Mouse (Mus musculus): Measurements from ENCODE around the gene Pon3. TPM values are rescaled to one million over a fixed set of nuclear protein-coding genes. Genes with fewer than 3 reads are reported as not detected.

Pon3 gene
- 2.5 to 4.3 TPM (median 3.4 TPM) in 4 replicates for total RNA-seq (2023; ENCODE audit: inconsistent age)

DNA sequence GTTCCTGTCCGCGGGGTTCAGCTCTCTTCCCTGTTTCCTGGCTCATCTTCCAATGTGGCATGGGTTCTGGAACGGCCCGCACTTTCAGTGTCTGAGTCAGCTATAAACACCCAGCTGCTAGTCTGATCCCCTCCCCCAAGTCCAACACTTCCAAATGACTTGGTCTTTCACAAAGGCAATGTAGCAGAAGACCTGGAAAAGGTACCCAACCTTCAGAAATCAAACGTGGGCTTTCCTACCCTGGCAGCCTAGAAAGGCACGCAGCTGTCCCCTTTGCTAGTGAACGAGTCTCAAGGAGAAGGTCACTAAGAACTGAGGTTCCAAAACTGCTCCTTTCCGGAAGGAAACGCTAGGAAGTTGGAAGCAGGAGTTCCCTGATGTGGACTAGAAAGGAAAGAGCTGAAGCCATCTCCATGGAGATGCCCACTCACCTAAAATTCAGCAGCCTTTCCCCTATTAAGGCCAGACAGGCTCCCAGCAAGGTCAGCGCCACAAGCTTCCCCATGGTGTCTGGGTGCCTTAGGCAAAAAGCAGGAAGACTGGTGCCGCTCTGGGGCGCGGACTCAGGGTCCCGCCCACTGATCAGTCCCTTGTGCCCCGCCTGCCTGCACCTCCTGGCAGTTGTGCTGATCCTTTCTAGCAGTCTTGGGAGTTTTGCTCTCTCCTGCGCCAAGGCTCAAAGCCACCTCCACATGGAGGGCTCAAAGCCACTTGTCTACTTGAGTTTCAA is at the start of gene Pon3:
TSS of gene Pon3 (minus strand) at position 565 of the 730 bp plus-strand sequence.

DNA sequence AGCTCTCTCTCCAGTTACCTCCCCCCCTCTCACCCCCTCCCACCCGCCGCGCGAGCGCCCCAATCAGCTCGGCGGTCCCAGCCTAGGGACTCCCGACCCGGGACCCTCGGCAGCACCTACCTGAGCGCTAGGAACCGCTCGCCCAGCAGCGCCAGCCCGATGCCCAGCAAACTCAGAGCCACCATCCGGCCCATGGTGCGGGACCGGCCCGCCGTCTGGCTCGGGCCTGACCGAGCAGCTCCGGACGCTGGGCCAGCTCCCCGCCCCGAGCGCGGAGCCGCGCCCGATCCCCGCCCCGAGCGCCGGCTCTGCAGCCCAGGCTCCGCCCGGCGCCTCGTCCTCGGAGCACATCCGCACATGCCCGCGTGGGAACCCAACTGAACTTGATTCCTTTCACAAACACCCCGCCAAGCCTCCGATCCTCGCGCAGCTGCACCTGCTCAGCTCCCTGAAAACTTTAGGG is 42.0 kb upstream of the Pon3 start, which contains the start of gene Pon2:
TSS of gene Pon2 (minus strand) at position 364 of the 463 bp plus-strand sequence.

DNA sequence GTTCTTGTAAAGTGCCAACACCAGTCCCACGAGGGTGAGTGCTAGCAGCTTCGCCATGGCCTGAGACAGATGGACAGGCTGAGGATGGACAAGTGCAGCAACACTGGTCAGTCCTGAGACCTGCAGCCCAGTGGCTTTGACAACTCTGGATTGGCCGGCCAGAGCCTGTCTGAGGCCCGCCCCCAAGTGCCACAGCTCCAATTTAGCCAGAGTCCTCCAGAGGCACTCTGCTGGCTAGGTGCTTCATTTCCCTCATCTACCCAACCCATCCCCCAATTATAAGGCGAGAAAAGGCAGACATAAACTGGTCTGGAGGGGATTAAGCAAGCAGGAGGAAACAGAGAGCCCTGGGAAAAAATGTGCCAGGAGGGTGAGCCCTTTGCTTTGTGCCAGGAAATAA is 62.4 kb downstream of the Pon3 start, which contains the start of gene Pon1:
TSS of gene Pon1 (minus strand) at position 254 of the 400 bp plus-strand sequence.

Other genes starting within 250 kb of the Pon3 start
- gene Pon1, start 62.3 kb downstream of the Pon3 start, total RNA-seq (2023; ENCODE audit: inconsistent age) = not detected in 4 replicates
- 20.9 to 27.2 TPM (median 23.8 TPM) in 4 replicates for gene Pon2, start 42.2 kb upstream of the Pon3 start, total RNA-seq (2023; ENCODE audit: inconsistent age)
- not detected in 4 replicates for gene Asb4, start 127.1 kb upstream of the Pon3 start, total RNA-seq (2023; ENCODE audit: inconsistent age)
- not detected in 4 replicates for gene Pdk4, start 240.0 kb upstream of the Pon3 start, total RNA-seq (2023; ENCODE audit: inconsistent age)

All from B cell, adult (primary cell).